Mouse (Mus musculus) olfactory bulb, adult 2 months (tissue): Measurements from ENCODE around the gene Ado. TPM values are rescaled to one million over a fixed set of nuclear protein-coding genes. Genes with fewer than 3 reads are reported as not detected.

ENCODE experiments used
- H3K27ac ChIP-seq: fragments of 200-500 bp; 2 replicates; pipeline ENCODE4 v1.5.1; 2012; ENCODE audit warnings: low read depth, low read length; ENCODE audit not compliant: insufficient read depth
- H3K4me1 ChIP-seq: fragments of 200-500 bp; 2 replicates; pipeline ENCODE4 v1.6.1; 2012; ENCODE audit warnings: low read length; ENCODE audit not compliant: control insufficient read depth, insufficient read depth
- H3K4me3 ChIP-seq: fragments of 200-500 bp; 2 replicates; pipeline ENCODE4 v1.5.1; 2012; ENCODE audit warnings: mild to moderate bottlenecking, low read depth, low read length, moderate library complexity; ENCODE audit not compliant: insufficient read depth
- CTCF ChIP-seq: fragments of 200-500 bp; IDR thresholded peaks from 2 replicates; pipeline ENCODE4 v1.5.1; 2012; ENCODE audit warnings: low read depth, mild to moderate bottlenecking, low read length, moderate library complexity; ENCODE audit not compliant: insufficient read depth
- POLR2A ChIP-seq: fragments of 200-500 bp; IDR thresholded peaks from 2 replicates; pipeline ENCODE4 v1.6.1; 2012; ENCODE audit warnings: mild to moderate bottlenecking, low read depth, low read length, moderate library complexity; ENCODE audit not compliant: insufficient read depth
- WGBS: fragments of 180-500 bp; shearing (Covaris S2); methylation state at CpG from one replicate; pipeline ENCODE4 v1.1.7; 2018; 5-methylcytosine and 5-hydroxymethylcytosine counted together
- polyA plus RNA-seq: library from polyadenylated mRNA; stranded (reverse); fragments of >200 nt; gene quantifications from 2 replicates; pipeline ENCODE4 v1.2.4, GENCODE M21; 2012; ENCODE audit warnings: low replicate concordance; ENCODE audit not compliant: missing spikeins, insufficient read depth, insufficient read length

Ado gene
- polyA plus RNA-seq, 1 experiment: not detected

GRCm38 (mm10) chr10:67566104-67566503 lies 17.3 kb upstream of the Ado start:
- no peak overlapping the region for H3K4me3 ChIP-seq
- 17% methylated on average over 8 of the region's 8 CpGs for WGBS

GRCm38 (mm10) chr10:67564509-67564908 lies 15.8 kb upstream of the Ado start:
- H3K4me3 ChIP-seq: no peak overlapping the region
- H3K4me1 ChIP-seq: no peaks in the 10 kb centered on the region; the same call in 1 of the 2 replicates
- no peak overlapping the region for H3K27ac ChIP-seq
- TF ChIP-seq POLR2A: no peak
- WGBS: 94% methylated on average over 7 of the region's 7 CpGs

More at GRCm38 (mm10) chr10:67566104-67566503, 17.3 kb upstream of the Ado start:
- H3K27ac ChIP-seq: no peak overlapping the region
- TF ChIP-seq POLR2A (no peak), CTCF (no peak)
- H3K4me1 ChIP-seq: no peaks in the 10 kb centered on the region; the same call in 1 of the 2 replicates

GRCm38 (mm10) chr10:67561185-67561584 lies 12.4 kb upstream of the Ado start:
- Histone ChIP-seq H3K4me3 (no peak overlapping the region), H3K4me1 (peaks cover 2% of the 10 kb centered on the region; the same call in 1 of the 2 replicates), H3K27ac (no peak overlapping the region)
- WGBS: 46% methylated on average over 1 of the region's 1 CpGs
- TF ChIP-seq POLR2A (no peak), CTCF (no peak)

- no peak overlapping the region for H3K4me3 ChIP-seq
- no peak for TF ChIP-seq CTCF
- no peak for TF ChIP-seq POLR2A
- 25% methylated on average over 13 of the region's 13 CpGs for WGBS
- H3K4me1 ChIP-seq: peaks cover 2% of the 10 kb centered on the region; the same call in 1 of the 2 replicates
- no peak overlapping the region for H3K27ac ChIP-seq
Measured at GRCm38 (mm10) chr10:67559765-67560394, 11.1 kb upstream of the Ado start.

GRCm38 (mm10) chr10:67558053-67558452 lies 9.3 kb upstream of the Ado start:
- TF ChIP-seq CTCF (no peak), POLR2A (no peak)
- WGBS: 69% methylated on average over 4 of the region's 4 CpGs
- Histone ChIP-seq H3K4me1 (peaks cover 2% of the 10 kb centered on the region; the same call in 1 of the 2 replicates), H3K27ac (no peak overlapping the region), H3K4me3 (no peak overlapping the region)

GRCm38 (mm10) chr10:67548261-67548854 lies 397 bp downstream of the Ado start:
- Histone ChIP-seq H3K4me3 (peak overlapping the region; percentile 62), H3K4me1 (peaks cover 10% of the 10 kb centered on the region), H3K27ac (peak overlapping the region; percentile 60; the same call in 1 of the 2 replicates)
- TF ChIP-seq POLR2A (no peak; the same call in 1 of the 2 replicates), CTCF (no peak)
- WGBS: under 1% methylated on average over 73 of the region's 73 CpGs

- 15% methylated on average over 20 of the region's 20 CpGs for WGBS
- Histone ChIP-seq H3K4me1 (peaks cover 10% of the 10 kb centered on the region), H3K27ac (no peak overlapping the region), H3K4me3 (peak overlapping the region; percentile 62)
- no peak for TF ChIP-seq POLR2A
- no peak for TF ChIP-seq CTCF
Measured at GRCm38 (mm10) chr10:67547850-67548260, 900 bp downstream of the Ado start.

- H3K27ac ChIP-seq: no peak overlapping the region
- no peak for TF ChIP-seq POLR2A
- TF ChIP-seq CTCF: no peak
- peaks cover 40% of the 10 kb centered on the region for H3K4me1 ChIP-seq
- 65% methylated on average over 19 of the region's 19 CpGs for WGBS
- no peak overlapping the region for H3K4me3 ChIP-seq
Measured at GRCm38 (mm10) chr10:67540591-67540990, 8.2 kb downstream of the Ado start.

- whole genome bisulfite sequencing: 43% methylated on average over 6 of the region's 6 CpGs
- TF ChIP-seq CTCF: no peak
- no peak for TF ChIP-seq POLR2A
- peak overlapping the region; percentile 74 for H3K4me3 ChIP-seq
- H3K4me1 ChIP-seq: peaks cover 48% of the 10 kb centered on the region
- H3K27ac ChIP-seq: no peak overlapping the region
Measured at GRCm38 (mm10) chr10:67539401-67539730, 9.4 kb downstream of the Ado start.
